Mouse (Mus musculus) embryonic facial prominence, embryonic 10.5 days (tissue): ENCODE results near the gene Mkrn3. TPM values are rescaled to one million over a fixed set of nuclear protein-coding genes. Genes with fewer than 3 reads are reported as not detected.

Source experiments
- DNase-seq: peaks from one replicate; pipeline ENCODE4 v3.0.0-alpha.2; 2017; ENCODE audit warnings: low spot score
- H3K27ac ChIP-seq: fragments of 300-500 bp; sonication (generic); replicated peaks from 2 replicates; pipeline ENCODE4 v1.5.1; 2016; ENCODE audit warnings: mild to moderate bottlenecking
- H3K27me3 ChIP-seq: fragments of 300-500 bp; sonication (generic); replicated peaks from 2 replicates; pipeline ENCODE4 v1.6.1; 2016; ENCODE audit warnings: low read depth, mild to moderate bottlenecking; ENCODE audit not compliant: poor library complexity, severe bottlenecking
- H3K36me3 ChIP-seq: fragments of 300-500 bp; sonication (generic); replicated peaks from 2 replicates; pipeline ENCODE4 v1.6.1; 2016; ENCODE audit warnings: mild to moderate bottlenecking, moderate library complexity
- H3K4me1 ChIP-seq: fragments of 300-500 bp; sonication (generic); 2 replicates; pipeline ENCODE4 v1.6.1; 2016
- H3K4me3 ChIP-seq: fragments of 300-500 bp; sonication (generic); 2 replicates; pipeline ENCODE4 v1.5.1; 2016; ENCODE audit warnings: mild to moderate bottlenecking, moderate library complexity
- H3K9me3 ChIP-seq: fragments of 300-500 bp; sonication (generic); 2 replicates; pipeline ENCODE4 v1.6.1; 2016; ENCODE audit warnings: mild to moderate bottlenecking
- WGBS: fragments of 180-500 bp; shearing (Covaris S2); methylation state at CpG from one replicate; pipeline ENCODE4 v1.1.7; 2016; 5-methylcytosine and 5-hydroxymethylcytosine counted together
- polyA plus RNA-seq: library from polyadenylated mRNA; unstranded; fragments of >200 nt; fragmentation: Nextera tagmentation; extraction: Ambion mirVana; gene quantifications from 2 replicates; pipeline ENCODE4 v1.2.1, GENCODE M21; 2016

Gene Mkrn3
- polyA plus RNA-seq, 1 experiment from 2014 or later: 9.6 TPM

GRCm38 (mm10) chr7:62420566-62420965 is 627 bp upstream of the Mkrn3 start:
- DNase-seq: no peak

GRCm38 (mm10) chr7:62419105-62419492 is 840 bp downstream of the Mkrn3 start:
- DNase-seq: no peak
- WGBS: 58% methylated on average over 17 of the region's 17 CpGs

More at GRCm38 (mm10) chr7:62420566-62420965, 627 bp upstream of the Mkrn3 start:
- 0 out of 2 replicates have a peak, but pooled peaks cover 4% of the 10 kb centered on the region for H3K27me3 ChIP-seq
- H3K4me3 ChIP-seq: peak overlapping the region; percentile 79
- H3K9me3 ChIP-seq: peaks cover 21% of the 10 kb centered on the region
- 48% methylated on average over 6 of the region's 6 CpGs for WGBS
- H3K27ac ChIP-seq: peak overlapping the region; percentile 92
- H3K4me1 ChIP-seq: peaks cover 8% of the 10 kb centered on the region
- no peaks in the 10 kb centered on the region for H3K36me3 ChIP-seq

GRCm38 (mm10) chr7:62418346-62418745 is 1.6 kb downstream of the Mkrn3 start:
- 74% methylated on average over 9 of the region's 9 CpGs for WGBS
- peaks cover 8% of the 10 kb centered on the region for H3K4me1 ChIP-seq
- H3K27ac ChIP-seq: peak overlapping the region; percentile 92

More at GRCm38 (mm10) chr7:62419105-62419492, 840 bp downstream of the Mkrn3 start:
- H3K27me3 ChIP-seq: 0 out of 2 replicates have a peak, but pooled peaks cover 4% of the 10 kb centered on the region
- H3K9me3 ChIP-seq: peaks cover 21% of the 10 kb centered on the region
- H3K36me3 ChIP-seq: no peaks in the 10 kb centered on the region
- H3K4me1 ChIP-seq: peaks cover 8% of the 10 kb centered on the region
- H3K4me3 ChIP-seq: peak overlapping the region; percentile 79
- H3K27ac ChIP-seq: peak overlapping the region; percentile 92

GRCm38 (mm10) chr7:62416173-62416572 is 3.8 kb downstream of the Mkrn3 start:
- H3K9me3 ChIP-seq: peaks cover 20% of the 10 kb centered on the region
- H3K27me3 ChIP-seq: no peaks in the 10 kb centered on the region
- peaks cover 8% of the 10 kb centered on the region for H3K4me1 ChIP-seq
- H3K27ac ChIP-seq: no peak overlapping the region; the same call in 1 of the 2 replicates
- peak overlapping the region; percentile 21 for H3K4me3 ChIP-seq
- no peak for DNase-seq
- H3K36me3 ChIP-seq: no peaks in the 10 kb centered on the region

More at GRCm38 (mm10) chr7:62418346-62418745, 1.6 kb downstream of the Mkrn3 start:
- Histone ChIP-seq H3K36me3 (no peaks in the 10 kb centered on the region), H3K9me3 (peaks cover 21% of the 10 kb centered on the region), H3K27me3 (0 out of 2 replicates have a peak, but pooled peaks cover 4% of the 10 kb centered on the region), H3K4me3 (peak overlapping the region; percentile 79)
- no peak for DNase-seq

GRCm38 (mm10) chr7:62415222-62415621 is 4.7 kb downstream of the Mkrn3 start:
- Histone ChIP-seq H3K27ac (peak overlapping the region; percentile 51), H3K27me3 (no peaks in the 10 kb centered on the region), H3K36me3 (no peaks in the 10 kb centered on the region), H3K9me3 (peaks cover 20% of the 10 kb centered on the region), H3K4me1 (peaks cover 8% of the 10 kb centered on the region), H3K4me3 (no peak overlapping the region)
- WGBS: 35% methylated on average over 1 of the region's 1 CpGs
- DNase-seq: no peak

GRCm38 (mm10) chr7:62407803-62408202 is 12.1 kb downstream of the Mkrn3 start:
- Histone ChIP-seq H3K4me3 (no peak overlapping the region), H3K36me3 (no peaks in the 10 kb centered on the region), H3K27ac (no peak overlapping the region), H3K27me3 (no peaks in the 10 kb centered on the region), H3K9me3 (peaks cover 7% of the 10 kb centered on the region; the same call in 1 of the 2 replicates), H3K4me1 (peaks cover 8% of the 10 kb centered on the region; the same call in 1 of the 2 replicates)
- DNase-seq: no peak
- 36% methylated on average over 3 of the region's 3 CpGs for WGBS

- H3K27ac ChIP-seq: peak overlapping the region; percentile 59; the same call in 1 of the 2 replicates
- DNase-seq: peak; percentile 66
- no peaks in the 10 kb centered on the region for H3K27me3 ChIP-seq
- no peaks in the 10 kb centered on the region for H3K36me3 ChIP-seq
- H3K4me1 ChIP-seq: peaks cover 8% of the 10 kb centered on the region; the same call in 1 of the 2 replicates
- peaks cover 4% of the 10 kb centered on the region; the same call in 1 of the 2 replicates for H3K9me3 ChIP-seq
- WGBS: 33% methylated on average over 19 of the region's 19 CpGs
- H3K4me3 ChIP-seq: peak overlapping the region; percentile 48
These were observed 13.3 kb downstream of the Mkrn3 start for GRCm38 (mm10) chr7:62406573-62407050.

GRCm38 (mm10) chr7:62392202-62392601 is 27.7 kb downstream of the Mkrn3 start:
- H3K4me3 ChIP-seq: no peak overlapping the region
- no peaks in the 10 kb centered on the region for H3K9me3 ChIP-seq
- no peaks in the 10 kb centered on the region for H3K36me3 ChIP-seq
- WGBS: 63% methylated on average over 1 of the region's 1 CpGs
- H3K27me3 ChIP-seq: no peaks in the 10 kb centered on the region
- DNase-seq: no peak
- no peak overlapping the region for H3K27ac ChIP-seq
- H3K4me1 ChIP-seq: no peaks in the 10 kb centered on the region

- WGBS: 44% methylated on average over 4 of the region's 4 CpGs
These were observed 31.6 kb downstream of the Mkrn3 start for GRCm38 (mm10) chr7:62388291-62388690.

GRCm38 (mm10) chr7:62382391-62382790 is 37.5 kb downstream of the Mkrn3 start:
- peak; percentile 49 for DNase-seq
- Histone ChIP-seq H3K4me3 (no peak overlapping the region), H3K4me1 (peaks cover 14% of the 10 kb centered on the region), H3K9me3 (peaks cover 28% of the 10 kb centered on the region), H3K36me3 (peaks cover 21% of the 10 kb centered on the region), H3K27ac (no peak overlapping the region), H3K27me3 (no peaks in the 10 kb centered on the region)
- WGBS: 14% methylated on average over 2 of the region's 2 CpGs

More at GRCm38 (mm10) chr7:62388291-62388690, 31.6 kb downstream of the Mkrn3 start:
- Histone ChIP-seq H3K4me1 (no peaks in the 10 kb centered on the region), H3K4me3 (no peak overlapping the region), H3K9me3 (no peaks in the 10 kb centered on the region; the same call in 1 of the 2 replicates), H3K27me3 (no peaks in the 10 kb centered on the region), H3K27ac (no peak overlapping the region), H3K36me3 (no peaks in the 10 kb centered on the region)
- DNase-seq: no peak

GRCm38 (mm10) chr7:62378529-62378928 is 41.4 kb downstream of the Mkrn3 start:
- Histone ChIP-seq H3K4me3 (peak overlapping the region; percentile 65), H3K27me3 (no peaks in the 10 kb centered on the region), H3K4me1 (peaks cover 16% of the 10 kb centered on the region), H3K27ac (no peak overlapping the region), H3K9me3 (peaks cover 36% of the 10 kb centered on the region), H3K36me3 (peaks cover 21% of the 10 kb centered on the region)
- WGBS: 89% methylated on average over 9 of the region's 9 CpGs
- no peak for DNase-seq

- H3K4me3 ChIP-seq: peak overlapping the region; percentile 65
- H3K27me3 ChIP-seq: no peaks in the 10 kb centered on the region
- DNase-seq: no peak
- peaks cover 16% of the 10 kb centered on the region for H3K4me1 ChIP-seq
- H3K9me3 ChIP-seq: peaks cover 36% of the 10 kb centered on the region
- H3K36me3 ChIP-seq: peaks cover 21% of the 10 kb centered on the region
- peak overlapping the region; percentile 74 for H3K27ac ChIP-seq
- 36% methylated on average over 14 of the region's 14 CpGs for WGBS
These were observed 42.6 kb downstream of the Mkrn3 start for GRCm38 (mm10) chr7:62377313-62377712.
